Mouse (Mus musculus) erythroblast, embryonic 14.5 days (primary cell): Measurements from ENCODE around the gene Nbeal1.

ENCODE experiments used
- GATA1 ChIP-seq: IDR thresholded peaks from 2 replicates; pipeline ENCODE4 v1.6.1; 2012; ENCODE audit warnings: low read length, inconsistent platforms, mixed read lengths
- TAL1 ChIP-seq: IDR thresholded peaks from 3 replicates; pipeline ENCODE4 v1.6.1; 2012; ENCODE audit warnings: low read length, inconsistent platforms, mixed read lengths

GRCm38 (mm10) chr1:60361626-60362025, 181.2 kb downstream of the Nbeal1 start:
- TF ChIP-seq GATA1 (no peak), TAL1 (no peak)
